Mouse (Mus musculus): ENCODE data around the gene Cd4.

- no peak for TF ChIP-seq CTCF (IDR thresholded peaks at IDR 0.05; ENCODE audit: control insufficient read depth, insufficient read depth, low read length)
- no peak for TF ChIP-seq POLR2A (IDR thresholded peaks at IDR 0.05; ENCODE audit: borderline replicate concordance, control insufficient read depth, low read depth, low read length)
Observed at GRCm38 (mm10) chr6:124817971-124818370, 70.0 kb downstream of the Cd4 start.
